Mouse (Mus musculus) kidney, adult 2 months (tissue): ENCODE results near the gene Trappc10. TPM values are rescaled to one million over a fixed set of nuclear protein-coding genes. Genes with fewer than 3 reads are reported as not detected.

Source experiments
- DNase-seq: peaks from one replicate; pipeline ENCODE4 v3.0.0; 2021
- H3K27ac ChIP-seq: fragments of 200-500 bp; 2 replicates; pipeline ENCODE4 v1.5.1; 2012; ENCODE audit warnings: low read depth, low read length, control low read depth, inconsistent platforms; ENCODE audit not compliant: insufficient read depth
- H3K27me3 ChIP-seq: fragments of 200-500 bp; replicated peaks from 2 replicates; pipeline ENCODE4 v1.6.1; 2012; ENCODE audit warnings: mild to moderate bottlenecking, moderate library complexity, low read length, inconsistent platforms; ENCODE audit not compliant: control insufficient read depth, insufficient read depth
- H3K36me3 ChIP-seq: fragments of 200-500 bp; 2 replicates; pipeline ENCODE4 v1.6.1; 2012; ENCODE audit warnings: mild to moderate bottlenecking, moderate library complexity, low read length, inconsistent platforms; ENCODE audit not compliant: control insufficient read depth, insufficient read depth
- H3K4me1 ChIP-seq: fragments of 200-500 bp; 2 replicates; pipeline ENCODE4 v1.6.1; 2011; ENCODE audit warnings: low read length; ENCODE audit not compliant: control insufficient read depth, insufficient read depth
- H3K4me3 ChIP-seq: fragments of 200-500 bp; 2 replicates; pipeline ENCODE4 v1.5.1; 2011; ENCODE audit warnings: mild to moderate bottlenecking, low read depth, low read length, control low read depth; ENCODE audit not compliant: insufficient read depth
- CTCF ChIP-seq: fragments of 200-500 bp; conservative IDR thresholded peaks from 2 replicates; pipeline ENCODE4 v1.5.1; 2011; ENCODE audit warnings: low read depth, mild to moderate bottlenecking, control low read depth, low read length, moderate library complexity, mixed read lengths; ENCODE audit not compliant: insufficient read depth, insufficient read length
- POLR2A ChIP-seq: fragments of 200-500 bp; IDR thresholded peaks from one replicate; pipeline ENCODE4 v1.6.1; 2011; ENCODE audit warnings: low read depth, low read length, control low read depth
- WGBS: fragments of 180-500 bp; shearing (Covaris S2); methylation state at CpG from one replicate; pipeline ENCODE4 v1.1.7; 2018; 5-methylcytosine and 5-hydroxymethylcytosine counted together
- polyA plus RNA-seq: library from polyadenylated mRNA; depleted of rRNA; stranded (reverse); fragments of >200 nt; gene quantifications from 2 replicates; pipeline ENCODE4 v1.2.3, GENCODE M21; 2012

Gene Trappc10
- polyA plus RNA-seq, 1 experiment = 45.0 TPM

DNA sequence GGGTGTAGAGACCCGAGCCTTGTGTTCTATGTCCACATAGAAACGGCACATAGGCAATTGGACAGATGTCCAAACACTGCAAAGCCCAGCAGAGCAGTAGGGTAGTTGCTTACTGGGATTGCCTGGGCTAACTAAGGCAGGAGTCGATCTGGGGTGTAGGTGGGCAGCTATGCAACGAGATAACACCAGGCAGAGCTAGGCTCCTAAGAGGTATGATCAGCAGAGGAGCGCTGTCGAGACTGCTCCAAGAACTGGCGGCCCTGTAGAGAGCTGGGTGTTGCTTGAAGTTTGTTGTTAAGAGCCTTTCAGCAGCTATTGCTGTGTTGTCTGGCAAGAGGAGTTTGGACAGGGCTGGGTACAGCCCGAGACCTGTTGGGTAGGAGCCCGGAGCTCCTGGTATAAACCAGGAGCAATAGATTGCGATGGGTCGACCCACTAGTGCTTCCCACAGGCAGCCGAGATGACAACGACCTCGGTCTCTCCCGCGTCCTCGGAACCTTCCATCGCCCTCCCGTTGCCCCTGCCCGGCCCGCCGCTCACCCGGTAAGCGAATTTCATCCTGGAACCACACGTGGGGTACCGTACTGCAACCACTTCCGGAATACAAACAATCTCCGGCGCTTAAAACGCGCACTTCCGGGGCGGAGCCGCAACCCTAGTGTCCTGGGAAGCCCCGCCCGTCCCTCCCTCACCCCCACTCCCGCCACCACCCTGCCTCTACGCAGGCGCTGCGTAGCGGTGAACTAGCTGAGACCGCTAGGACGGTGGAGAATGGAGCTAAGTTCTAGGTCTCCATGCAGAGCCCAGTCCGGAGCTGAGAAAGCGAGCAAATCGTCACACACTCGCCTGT is 59.7 kb downstream of the Trappc10 start, which contains the start of gene Pwp2:
TSS of gene Pwp2 (minus strand) at position 619 of the 850 bp plus-strand sequence.
- peak; percentile 95 for DNase-seq
- H3K4me1 ChIP-seq = peaks cover 4% of the 10 kb centered on the region; the same call in 1 of the 2 replicates
- H3K27me3 ChIP-seq = no peaks in the 10 kb centered on the region
- peak within 1 kb of the TSS; percentile 67 for H3K4me3 ChIP-seq
- peak within 1 kb of the TSS; percentile 41; the same call in 1 of the 2 replicates for H3K27ac ChIP-seq
- no peaks in the 10 kb centered on the region for H3K36me3 ChIP-seq
- TF ChIP-seq POLR2A = peak; percentile 53
- TF ChIP-seq CTCF = 0 out of 2 replicates have a peak, but pooled peaks have one; percentile 17
- under 1% methylated on average over 47 of the region's 47 CpGs for WGBS

DNA sequence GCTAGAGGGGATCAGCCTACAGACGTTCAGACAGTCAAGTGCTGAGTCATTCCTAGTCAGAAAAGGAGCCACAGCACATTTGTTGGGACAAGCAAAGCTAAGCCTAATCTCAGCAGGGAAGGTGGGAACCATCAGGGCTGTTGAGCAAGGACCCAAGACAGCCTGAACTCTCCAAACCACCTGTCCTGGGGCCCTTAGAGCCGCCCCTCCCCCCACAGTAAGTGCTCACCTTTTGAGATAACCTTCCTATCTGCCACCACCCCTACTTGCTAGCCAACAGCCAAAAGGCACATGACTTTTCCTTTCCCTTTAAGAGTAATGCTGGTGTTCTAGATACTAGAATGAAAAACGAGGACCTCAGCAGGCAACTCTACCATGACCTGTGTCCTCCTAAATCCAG is 60.9 kb downstream of the Trappc10 start:
- H3K36me3 ChIP-seq = no peaks in the 10 kb centered on the region
- TF ChIP-seq POLR2A (no peak), CTCF (no peak)
- H3K4me1 ChIP-seq = peaks cover 4% of the 10 kb centered on the region; the same call in 1 of the 2 replicates
- H3K27me3 ChIP-seq = no peaks in the 10 kb centered on the region
- WGBS = 78% methylated on average over 3 of the region's 3 CpGs
- no peak overlapping the region for H3K4me3 ChIP-seq
- H3K27ac ChIP-seq = no peak overlapping the region
- no peak for DNase-seq

DNA sequence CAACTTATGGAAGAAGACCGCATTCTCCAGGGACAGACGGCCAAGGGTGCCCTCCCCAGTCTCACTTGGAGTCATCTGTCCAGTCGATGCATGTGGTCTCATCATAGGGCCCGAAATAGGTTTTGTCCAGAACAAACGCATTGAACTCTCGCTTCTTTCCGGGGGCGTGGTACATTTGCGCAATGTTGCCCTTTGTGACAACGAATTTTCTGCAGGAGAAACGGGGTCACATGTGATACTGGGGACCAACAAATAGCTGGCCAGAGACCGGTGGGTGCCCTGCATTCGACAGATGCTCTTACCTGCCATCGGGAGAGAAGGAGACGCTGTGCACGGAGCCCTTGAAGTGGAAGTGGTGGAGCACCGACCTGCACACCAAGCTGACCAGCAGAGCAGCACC is 62.1 kb downstream of the Trappc10 start:
- H3K4me3 ChIP-seq = no peak overlapping the region
- no peaks in the 10 kb centered on the region for H3K27me3 ChIP-seq
- TF ChIP-seq POLR2A (no peak), CTCF (no peak)
- H3K36me3 ChIP-seq = no peaks in the 10 kb centered on the region
- 95% methylated on average over 17 of the region's 17 CpGs for WGBS
- H3K4me1 ChIP-seq = peaks cover 4% of the 10 kb centered on the region; the same call in 1 of the 2 replicates
- H3K27ac ChIP-seq = no peak overlapping the region
- no peak for DNase-seq

DNA sequence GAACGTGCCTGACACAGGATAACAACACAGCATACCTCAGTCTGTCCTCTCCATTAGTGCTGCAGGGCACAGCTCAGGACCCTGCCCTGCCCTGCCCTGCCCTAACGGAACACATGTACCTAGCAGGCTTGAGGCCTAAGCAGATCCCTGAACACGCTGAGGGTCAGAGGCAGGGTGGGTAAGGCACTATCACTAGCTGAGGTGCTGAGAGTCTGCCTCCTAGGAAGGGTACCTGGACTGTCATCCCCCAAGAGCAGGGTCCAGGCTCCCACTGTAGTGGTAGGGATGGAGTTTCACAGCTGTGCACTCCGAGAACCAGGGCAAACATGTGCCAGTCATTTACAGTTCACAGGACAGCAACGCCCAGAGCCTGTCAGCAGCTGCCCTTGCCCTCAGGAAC is 70.0 kb downstream of the Trappc10 start:
- Histone ChIP-seq H3K27me3 (no peaks in the 10 kb centered on the region), H3K36me3 (no peaks in the 10 kb centered on the region), H3K4me3 (no peak overlapping the region), H3K27ac (no peak overlapping the region), H3K4me1 (peaks cover 6% of the 10 kb centered on the region; the same call in 1 of the 2 replicates)
- TF ChIP-seq CTCF (no peak), POLR2A (no peak)
- DNase-seq = no peak
- 94% methylated on average over 5 of the region's 5 CpGs for WGBS

DNA sequence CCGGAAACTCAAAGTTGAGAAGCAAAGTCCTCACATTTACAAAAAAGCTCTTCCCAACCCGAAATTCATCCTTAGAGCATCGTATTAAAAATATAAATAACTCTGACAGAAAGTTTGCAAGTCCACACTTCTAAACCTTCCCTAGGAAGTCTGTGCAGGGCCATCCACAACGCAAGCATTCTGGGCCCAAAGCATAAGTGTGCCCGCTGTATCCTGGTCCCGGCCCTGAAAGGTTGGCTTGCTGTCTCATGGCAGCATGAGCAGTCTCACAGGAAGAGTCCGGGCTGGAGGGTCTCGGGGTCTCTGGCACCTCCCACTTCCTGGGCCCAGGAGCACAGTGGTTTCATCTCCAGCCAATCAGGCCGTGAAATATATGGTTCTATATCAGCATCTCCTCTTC is 72.9 kb downstream of the Trappc10 start:
- DNase-seq = no peak
- peaks cover 11% of the 10 kb centered on the region; the same call in 1 of the 2 replicates for H3K4me1 ChIP-seq
- H3K27ac ChIP-seq = no peak overlapping the region
- 91% methylated on average over 9 of the region's 9 CpGs for WGBS
- TF ChIP-seq CTCF (no peak), POLR2A (no peak)
- no peak overlapping the region for H3K4me3 ChIP-seq
- H3K36me3 ChIP-seq = no peaks in the 10 kb centered on the region
- H3K27me3 ChIP-seq = no peaks in the 10 kb centered on the region

DNA sequence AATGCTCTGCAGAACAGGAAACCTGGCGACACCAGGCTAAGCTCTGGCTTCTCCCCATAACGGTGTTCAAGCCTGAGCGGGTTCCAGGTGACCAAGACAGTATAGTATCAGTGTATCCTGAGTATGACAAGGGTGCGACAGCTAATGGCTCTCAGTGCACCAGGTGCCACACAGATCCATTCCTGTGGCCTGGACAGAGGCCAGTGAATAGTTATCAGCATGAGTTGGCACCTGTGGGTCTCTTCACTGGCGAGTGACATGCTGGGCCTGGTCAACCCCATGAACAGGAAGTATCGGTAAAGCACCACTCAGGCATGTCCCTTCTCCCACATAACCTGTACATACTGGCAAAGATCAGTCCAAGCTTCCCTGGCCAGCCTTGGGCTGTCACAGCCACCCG is 73.4 kb downstream of the Trappc10 start:
- no peak for TF ChIP-seq POLR2A
- no peak for TF ChIP-seq CTCF
- Histone ChIP-seq H3K36me3 (no peaks in the 10 kb centered on the region), H3K27me3 (no peaks in the 10 kb centered on the region), H3K4me3 (no peak overlapping the region), H3K27ac (no peak overlapping the region), H3K4me1 (peaks cover 11% of the 10 kb centered on the region; the same call in 1 of the 2 replicates)
- no peak for DNase-seq
- WGBS = 84% methylated on average over 7 of the region's 7 CpGs

DNA sequence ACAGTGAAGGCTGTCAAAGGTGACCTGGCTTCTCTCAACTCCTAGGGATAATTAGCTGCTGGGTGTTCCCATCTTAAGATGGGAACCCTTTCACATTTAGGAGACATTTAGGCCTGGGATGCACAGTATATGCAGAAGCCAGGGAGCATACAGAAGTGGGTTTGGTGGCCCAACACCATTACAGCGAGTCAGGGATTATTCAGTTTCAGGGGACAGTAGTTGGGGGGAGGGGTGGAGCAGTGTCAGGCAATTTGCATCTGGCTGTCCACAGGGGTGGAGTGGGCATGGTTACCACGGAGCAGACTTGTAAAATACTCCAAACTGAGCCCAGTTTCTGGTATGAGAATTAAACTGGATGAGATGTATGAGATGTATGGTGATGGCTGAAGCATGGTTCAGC is 74.0 kb downstream of the Trappc10 start:
- WGBS = 65% methylated on average over 2 of the region's 2 CpGs
- Histone ChIP-seq H3K27ac (peak overlapping the region; percentile 22), H3K4me1 (peaks cover 11% of the 10 kb centered on the region; the same call in 1 of the 2 replicates), H3K36me3 (no peaks in the 10 kb centered on the region), H3K27me3 (no peaks in the 10 kb centered on the region), H3K4me3 (no peak overlapping the region)
- no peak for DNase-seq
- TF ChIP-seq CTCF = no peak
- TF ChIP-seq POLR2A = no peak
